In the genomic region with DNA sequence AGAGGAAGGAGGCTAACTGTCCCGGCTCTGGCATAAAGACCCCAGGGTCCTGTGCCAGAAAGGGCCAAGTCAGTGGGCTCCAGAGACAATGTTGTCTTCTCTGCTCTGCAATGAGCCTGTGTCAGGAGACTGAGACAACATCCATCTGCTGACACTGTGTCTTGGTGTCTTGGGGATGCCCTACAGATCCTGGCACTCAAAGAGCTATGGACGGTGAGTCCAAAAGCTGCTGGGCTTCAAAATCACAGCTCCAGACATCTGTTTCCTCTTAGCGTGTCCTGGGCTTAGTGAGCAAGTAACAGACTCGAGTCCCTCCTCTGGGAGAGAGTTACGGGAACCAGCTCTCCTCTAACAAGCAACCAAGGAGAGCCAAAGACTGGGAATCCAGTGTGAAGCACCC, we compare ENCODE assay signal across 20 mouse cellular contexts. TPM values are rescaled to one million over a fixed set of nuclear protein-coding genes. Genes with fewer than 3 reads are reported as not detected.
DNase-seq lines count a peak whose midpoint lies in the region; ATAC-seq lines count a peak whose summit lies in the region.
"Had no signal": no experiment of that assay in that cellular context is flagged by ENCODE, and none has a peak within 500 bp of the region (broad histone marks: within the 10 kb centered on the region; RNA-seq: fewer than 3 reads in every experiment).

No protein-coding gene starts in this region.

- no peaks in the 10 kb centered on the region for H3K27me3 ChIP-seq in forebrain, embryonic 11.5 days (ENCODE audit: control insufficient read depth, insufficient read depth, low read length)
- no peaks in the 10 kb centered on the region for H3K27me3 ChIP-seq in forebrain, embryonic 16.5 days (replicated peaks; ENCODE audit: control insufficient read depth, insufficient read depth, low read length)
- no peaks in the 10 kb centered on the region; the same call in 1 of the 2 replicates for H3K27me3 ChIP-seq in lung, embryonic 15.5 days
- no peaks in the 10 kb centered on the region for H3K27me3 ChIP-seq in hindbrain, embryonic 11.5 days (ENCODE audit: control insufficient read depth, insufficient read depth, low read length)
- H3K27me3 ChIP-seq: midbrain, embryonic 12.5 days; neural tube, embryonic 13.5 days had no signal

- no peak overlapping the region for H3K9ac ChIP-seq in forebrain, embryonic 11.5 days (ENCODE audit: low read length)
- no peak overlapping the region for H3K9ac ChIP-seq in forebrain, embryonic 16.5 days (replicated peaks; ENCODE audit: low read depth, low read length)
- no peak overlapping the region for H3K9ac ChIP-seq in lung, embryonic 15.5 days
- no peak overlapping the region for H3K9ac ChIP-seq in hindbrain, embryonic 11.5 days (ENCODE audit: low read depth, low read length)
- H3K9ac ChIP-seq: midbrain, embryonic 12.5 days; neural tube, embryonic 13.5 days had no signal

- H3K36me3 ChIP-seq in forebrain, embryonic 11.5 days (ENCODE audit: control insufficient read depth, insufficient read depth, low read length), result no peaks in the 10 kb centered on the region
- H3K36me3 ChIP-seq in forebrain, embryonic 16.5 days (ENCODE audit: control insufficient read depth, insufficient read depth), result no peaks in the 10 kb centered on the region
- H3K36me3 ChIP-seq in lung, embryonic 15.5 days, result no peaks in the 10 kb centered on the region
- no peaks in the 10 kb centered on the region for H3K36me3 ChIP-seq in hindbrain, embryonic 11.5 days (ENCODE audit: control insufficient read depth, insufficient read depth, low read length)
- H3K36me3 ChIP-seq: forebrain, embryonic 10.5 days; hindbrain, embryonic 10.5 days; midbrain, embryonic 12.5 days; neural tube, embryonic 13.5 days had no signal

- H3K4me2 ChIP-seq in forebrain, embryonic 11.5 days (ENCODE audit: low read depth, low read length, severe bottlenecking), result no peak overlapping the region
- no peak overlapping the region for H3K4me2 ChIP-seq in forebrain, embryonic 16.5 days (ENCODE audit: low read length)
- no peak overlapping the region for H3K4me2 ChIP-seq in lung, embryonic 15.5 days
- no peak overlapping the region for H3K4me2 ChIP-seq in hindbrain, embryonic 11.5 days (replicated peaks; ENCODE audit: low read depth, low read length)
- H3K4me2 ChIP-seq: liver, embryonic 11.5 days; midbrain, embryonic 12.5 days; neural tube, embryonic 13.5 days had no signal

- no peaks in the 10 kb centered on the region for H3K4me1 ChIP-seq in forebrain, embryonic 11.5 days (replicated peaks; ENCODE audit: control insufficient read depth, insufficient read depth, low read length)
- H3K4me1 ChIP-seq in forebrain, embryonic 16.5 days (replicated peaks; ENCODE audit: control insufficient read depth, insufficient read depth, low read length), result no peaks in the 10 kb centered on the region
- peaks cover 37% of the 10 kb centered on the region for H3K4me1 ChIP-seq in lung, embryonic 15.5 days
- no peaks in the 10 kb centered on the region for H3K4me1 ChIP-seq in hindbrain, embryonic 11.5 days (replicated peaks; ENCODE audit: control insufficient read depth, insufficient read depth, low read length)
- H3K4me1 ChIP-seq: forebrain, embryonic 10.5 days; midbrain, embryonic 12.5 days; neural tube, embryonic 13.5 days had no signal

- DNase-seq in forebrain, embryonic 11.5 days (ENCODE audit: low spot score), result peak; percentile 8
- DNase-seq in lung, adult 18-20 months, result no peak
- peak; percentile 56 for DNase-seq in forelimb bud, embryonic 11.5 days (ENCODE audit: low read depth, low spot score)
- DNase-seq in lung, postnatal 36 days, result peak; percentile 33
- DNase-seq in hindbrain, embryonic 11.5 days (ENCODE audit: low spot score), result no peak
- DNase-seq: adrenal gland, postnatal 10 days; B cell, adult 2 months; cerebellum, adult 11-12 months; cerebellum, postnatal 25 days; kidney, adult 2 months; kidney, postnatal 4 days; right cerebral cortex, postnatal 14 days; thymus, postnatal 36 days had no signal

- 80% methylated on average over 5 of the region's 5 CpGs for WGBS in forebrain, embryonic 11.5 days
- WGBS in forebrain, embryonic 16.5 days, result 84% methylated on average over 5 of the region's 5 CpGs
- 47% methylated on average over 5 of the region's 5 CpGs for WGBS in lung, embryonic 15.5 days
- 56% methylated on average over 5 of the region's 5 CpGs for WGBS in hindbrain, embryonic 11.5 days

- H3K4me3 ChIP-seq in forebrain, embryonic 11.5 days (ENCODE audit: low read depth, low read length), result no peak overlapping the region
- no peak overlapping the region for H3K4me3 ChIP-seq in forebrain, embryonic 16.5 days (replicated peaks; ENCODE audit: low read length)
- H3K4me3 ChIP-seq in lung, embryonic 15.5 days, result no peak overlapping the region
- no peak overlapping the region for H3K4me3 ChIP-seq in hindbrain, embryonic 11.5 days (ENCODE audit: low read depth, low read length)
- H3K4me3 ChIP-seq: forebrain, embryonic 10.5 days; hindbrain, embryonic 10.5 days; midbrain, embryonic 12.5 days; neural tube, embryonic 13.5 days had no signal

- ATAC-seq in forebrain, embryonic 11.5 days (replicated peaks; ENCODE audit: low FRiP score), result no peak
- ATAC-seq in forebrain, embryonic 16.5 days, result no peak
- peak; percentile 24; the same call in 1 of the 2 replicates for ATAC-seq in lung, embryonic 15.5 days (ENCODE audit: borderline replicate concordance, extremely low read depth, low FRiP score, low TSS enrichment)
- no peak for ATAC-seq in hindbrain, embryonic 11.5 days (ENCODE audit: low FRiP score)

- no peaks in the 10 kb centered on the region for H3K9me3 ChIP-seq in forebrain, embryonic 11.5 days (ENCODE audit: control insufficient read depth, low read length)
- no peaks in the 10 kb centered on the region for H3K9me3 ChIP-seq in forebrain, embryonic 16.5 days (ENCODE audit: control insufficient read depth, low read length)
- H3K9me3 ChIP-seq in lung, embryonic 15.5 days, result no peaks in the 10 kb centered on the region
- no peaks in the 10 kb centered on the region for H3K9me3 ChIP-seq in hindbrain, embryonic 11.5 days (ENCODE audit: control insufficient read depth, low read length)
- H3K9me3 ChIP-seq: forebrain, embryonic 10.5 days; hindbrain, embryonic 10.5 days; midbrain, embryonic 12.5 days; neural tube, embryonic 13.5 days had no signal

- no peak overlapping the region for H3K27ac ChIP-seq in forebrain, embryonic 11.5 days (ENCODE audit: low read depth, low read length)
- H3K27ac ChIP-seq in forebrain, embryonic 16.5 days (ENCODE audit: low read length), result no peak overlapping the region
- H3K27ac ChIP-seq in lung, embryonic 15.5 days, result 0 out of 2 replicates have a peak overlapping the region, but pooled peaks have one; percentile 15
- no peak overlapping the region for H3K27ac ChIP-seq in hindbrain, embryonic 11.5 days (ENCODE audit: low read depth, low read length)
- H3K27ac ChIP-seq: forebrain, embryonic 10.5 days; hindbrain, embryonic 10.5 days; midbrain, embryonic 12.5 days; neural tube, embryonic 13.5 days had no signal

RNA-seq across cellular contexts. Expression of a gene that starts 6.2 kb away (rescaled TPM):
- polyA plus RNA-seq in forebrain, embryonic 11.5 days (2014; fragmentation: Nextera tagmentation; extraction: Ambion mirVana), result 2.4 and 4.7 TPM in 2 replicates
- polyA plus RNA-seq in forebrain, embryonic 16.5 days (2015; fragmentation: Nextera tagmentation; extraction: Ambion mirVana), result 1.1 and 4.4 TPM in 2 replicates
- 26.3 and 27.3 TPM in 2 replicates for polyA plus RNA-seq in lung, embryonic 15.5 days (2015; fragmentation: Nextera tagmentation; extraction: Ambion mirVana)
- polyA plus RNA-seq in hindbrain, embryonic 11.5 days (2014; fragmentation: Nextera tagmentation; extraction: Ambion mirVana), result 7.9 and 8.0 TPM in 2 replicates

Comparison
In these comparisons a context has a peak if more than half of its experiments do, and no peak if none do; other contexts are left out.
1. DNase-seq: peak in forebrain, embryonic 11.5 days (single experiment), forelimb bud, embryonic 11.5 days (single experiment) and lung, postnatal 36 days (single experiment); none in lung, adult 18-20 months (0 of 2) and hindbrain, embryonic 11.5 days (single experiment).